Mouse (Mus musculus): ENCODE measurements around the gene Chst8. TPM values are rescaled to one million over a fixed set of nuclear protein-coding genes. Genes with fewer than 3 reads are reported as not detected.

Gene Chst8
- polyA plus RNA-seq, 1 experiment from 2014 or later, result 3.9 TPM

DNA sequence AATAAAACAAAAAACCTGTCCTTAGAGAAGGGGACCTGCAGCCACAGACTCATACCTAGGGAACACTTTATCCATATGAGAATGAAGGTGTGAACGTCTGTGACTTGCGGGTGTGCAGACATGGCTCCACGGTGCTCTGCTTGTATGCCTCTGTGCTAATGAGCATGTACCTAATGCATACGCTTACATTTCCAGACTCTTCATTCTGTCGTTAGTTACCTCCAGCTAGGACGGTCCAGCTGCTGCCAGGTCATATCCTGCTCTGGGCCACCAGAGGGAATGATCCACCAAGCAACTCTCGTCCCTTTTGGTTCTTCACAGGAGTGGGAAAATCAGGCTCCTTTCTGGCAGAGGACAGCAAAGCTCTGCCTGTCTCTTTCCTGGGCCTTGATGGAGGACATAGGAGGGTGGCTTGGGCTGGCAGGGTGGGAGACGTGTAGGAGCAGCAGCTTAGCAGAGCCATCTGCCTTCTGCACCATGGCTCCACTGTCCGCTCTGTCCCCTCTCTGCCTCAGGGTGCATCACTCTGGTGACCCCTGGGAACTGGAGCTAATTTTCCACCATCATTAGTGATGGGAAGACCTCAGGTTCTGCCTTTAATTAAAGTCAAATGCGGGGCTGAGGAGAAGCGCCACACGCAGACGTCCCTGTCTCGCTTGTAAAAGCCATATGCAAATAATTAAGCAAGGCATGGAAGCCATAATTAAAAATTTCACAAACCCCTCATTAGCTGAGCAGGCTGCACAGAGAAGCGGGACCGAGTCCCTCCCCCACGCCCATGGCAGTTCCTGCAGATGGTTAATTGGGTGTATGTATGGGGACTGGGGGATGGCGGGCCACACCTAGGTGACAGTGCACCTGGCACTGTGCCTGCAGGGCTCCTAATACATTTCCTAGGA is 48.0 kb downstream of the Chst8 start:
- Histone ChIP-seq H3K9ac (ENCODE audit: low read depth, low read length) (no peak overlapping the region), H3K4me2 (ENCODE audit: low read depth, low read length) (no peak overlapping the region), H3K36me3 (ENCODE audit: control insufficient read depth, insufficient read depth, low read length) (no peaks in the 10 kb centered on the region), H3K4me1 (ENCODE audit: control insufficient read depth, insufficient read depth, low read length) (no peaks in the 10 kb centered on the region; the same call in 1 of the 2 replicates), H3K4me3 (ENCODE audit: low read length) (no peak overlapping the region), H3K27ac (ENCODE audit: low read length) (no peak overlapping the region), H3K27me3 (replicated peaks; ENCODE audit: control insufficient read depth, insufficient read depth, low read length) (no peaks in the 10 kb centered on the region), H3K9me3 (ENCODE audit: control insufficient read depth, low read length) (no peaks in the 10 kb centered on the region)
- ATAC-seq, result no peak
- 71% methylated on average over 18 of the region's 18 CpGs for WGBS

GRCm38 (mm10) chr7:34759378-34759822 is 53.1 kb downstream of the Chst8 start:
- Histone ChIP-seq H3K9me3 (ENCODE audit: control insufficient read depth, low read length) (no peaks in the 10 kb centered on the region), H3K4me1 (ENCODE audit: control insufficient read depth, insufficient read depth, low read length) (peaks cover 2% of the 10 kb centered on the region; the same call in 1 of the 2 replicates), H3K36me3 (ENCODE audit: control insufficient read depth, insufficient read depth, low read length) (no peaks in the 10 kb centered on the region), H3K9ac (ENCODE audit: low read depth, low read length) (no peak overlapping the region), H3K4me3 (ENCODE audit: low read length) (no peak overlapping the region), H3K27me3 (replicated peaks; ENCODE audit: control insufficient read depth, insufficient read depth, low read length) (no peaks in the 10 kb centered on the region), H3K27ac (ENCODE audit: low read length) (no peak overlapping the region), H3K4me2 (ENCODE audit: low read depth, low read length) (no peak overlapping the region)
- WGBS, result 58% methylated on average over 7 of the region's 7 CpGs
- no peak for ATAC-seq

DNA sequence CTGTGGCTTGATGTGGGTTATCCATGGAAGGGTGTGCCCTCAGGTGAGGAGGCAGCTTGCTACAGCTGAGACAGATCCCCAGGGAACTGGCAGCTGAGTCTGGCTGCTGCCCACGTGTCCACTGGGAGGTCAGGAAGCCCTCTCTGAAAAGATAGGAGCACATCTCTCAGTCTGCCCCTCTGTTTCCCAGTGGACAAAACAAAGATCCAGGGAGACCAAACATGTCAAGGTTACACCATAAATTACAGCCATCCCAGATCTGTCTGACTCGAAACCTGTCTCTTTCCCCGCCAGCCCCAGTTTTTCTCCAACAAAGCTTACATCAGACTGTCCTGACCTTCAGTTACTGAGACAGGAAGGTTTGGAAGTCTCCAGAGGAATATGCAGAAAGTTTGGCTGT is 53.8 kb downstream of the Chst8 start:
- Histone ChIP-seq H3K27ac (ENCODE audit: low read length) (no peak overlapping the region), H3K9me3 (ENCODE audit: control insufficient read depth, low read length) (no peaks in the 10 kb centered on the region), H3K4me1 (ENCODE audit: control insufficient read depth, insufficient read depth, low read length) (peaks cover 2% of the 10 kb centered on the region; the same call in 1 of the 2 replicates), H3K4me3 (ENCODE audit: low read length) (no peak overlapping the region), H3K4me2 (ENCODE audit: low read depth, low read length) (no peak overlapping the region), H3K27me3 (replicated peaks; ENCODE audit: control insufficient read depth, insufficient read depth, low read length) (no peaks in the 10 kb centered on the region), H3K36me3 (ENCODE audit: control insufficient read depth, insufficient read depth, low read length) (no peaks in the 10 kb centered on the region), H3K9ac (ENCODE audit: low read depth, low read length) (no peak overlapping the region)
- no peak for ATAC-seq
- 39% methylated on average over 3 of the region's 3 CpGs for WGBS

DNA sequence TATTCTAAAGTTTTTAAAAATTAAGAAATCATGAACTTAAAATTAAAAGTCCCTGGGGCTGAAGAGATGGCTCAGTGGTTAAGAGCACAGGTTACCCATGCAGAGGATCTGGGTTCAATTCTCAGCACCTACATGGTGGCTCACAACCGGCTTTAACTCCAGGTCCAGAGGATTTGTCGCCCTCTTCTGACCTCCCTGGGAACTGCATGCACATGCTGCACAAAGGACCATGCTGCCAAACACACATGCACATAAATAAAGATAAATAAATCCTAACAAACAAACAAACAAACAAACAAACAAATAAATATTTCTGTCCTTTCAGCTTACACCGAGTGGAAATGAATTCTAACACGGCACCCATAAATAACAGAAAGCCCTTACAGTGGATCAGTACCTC is 55.0 kb downstream of the Chst8 start:
- no peaks in the 10 kb centered on the region for H3K9me3 ChIP-seq (ENCODE audit: control insufficient read depth, low read length)
- H3K27me3 ChIP-seq (replicated peaks; ENCODE audit: control insufficient read depth, insufficient read depth, low read length), result no peaks in the 10 kb centered on the region
- ATAC-seq, result no peak
- H3K9ac ChIP-seq (ENCODE audit: low read depth, low read length), result no peak overlapping the region
- H3K36me3 ChIP-seq (ENCODE audit: control insufficient read depth, insufficient read depth, low read length), result no peaks in the 10 kb centered on the region
- WGBS, result 83% methylated on average over 4 of the region's 4 CpGs
- no peak overlapping the region for H3K4me2 ChIP-seq (ENCODE audit: low read depth, low read length)
- peaks cover 5% of the 10 kb centered on the region; the same call in 1 of the 2 replicates for H3K4me1 ChIP-seq (ENCODE audit: control insufficient read depth, insufficient read depth, low read length)
- H3K27ac ChIP-seq (ENCODE audit: low read length), result no peak overlapping the region
- no peak overlapping the region for H3K4me3 ChIP-seq (ENCODE audit: low read length)

DNA sequence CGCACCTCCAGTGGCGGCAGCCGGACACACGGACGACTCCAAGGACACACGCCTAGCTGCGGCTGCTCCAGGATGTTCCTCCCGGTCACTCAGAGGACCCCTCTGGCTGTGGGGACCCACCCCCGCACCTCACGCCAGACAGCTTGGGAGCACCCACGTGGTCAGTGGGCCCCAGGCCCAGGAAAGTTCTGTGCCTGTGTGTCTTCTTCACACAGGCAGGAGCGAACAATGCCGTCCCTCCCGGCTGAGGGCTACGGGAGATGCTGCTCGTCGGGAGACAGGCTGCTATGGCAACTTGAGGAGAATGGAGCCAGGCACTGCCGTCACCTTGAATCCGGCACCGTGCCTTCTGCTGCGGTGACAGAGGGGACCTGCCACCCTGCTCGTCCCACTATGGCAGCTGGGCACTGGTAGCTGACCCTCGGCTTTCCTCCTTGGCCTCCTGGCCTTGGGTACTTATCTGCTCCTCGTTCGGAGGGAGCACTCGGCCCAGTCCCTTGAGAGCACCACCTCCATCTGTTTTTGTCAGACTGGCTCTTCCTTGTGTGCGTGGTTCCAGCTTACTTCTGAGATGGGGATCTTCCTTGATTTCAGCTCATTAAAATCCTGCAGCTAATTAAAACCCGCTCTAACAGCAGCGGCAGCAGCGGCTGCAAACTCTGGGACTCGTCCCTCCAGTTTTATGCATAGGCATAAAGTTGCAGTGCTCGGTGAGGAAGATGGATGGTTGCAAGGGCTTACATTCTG is 59.2 kb downstream of the Chst8 start:
- Histone ChIP-seq H3K9me3 (ENCODE audit: control insufficient read depth, low read length) (no peaks in the 10 kb centered on the region), H3K4me1 (ENCODE audit: control insufficient read depth, insufficient read depth, low read length) (peaks cover 9% of the 10 kb centered on the region; the same call in 1 of the 2 replicates), H3K27ac (ENCODE audit: low read length) (no peak overlapping the region), H3K27me3 (replicated peaks; ENCODE audit: control insufficient read depth, insufficient read depth, low read length) (no peaks in the 10 kb centered on the region), H3K4me2 (ENCODE audit: low read depth, low read length) (no peak overlapping the region), H3K9ac (ENCODE audit: low read depth, low read length) (no peak overlapping the region), H3K4me3 (ENCODE audit: low read length) (no peak overlapping the region), H3K36me3 (ENCODE audit: control insufficient read depth, insufficient read depth, low read length) (no peaks in the 10 kb centered on the region)
- WGBS, result 66% methylated on average over 32 of the region's 32 CpGs
- ATAC-seq, result no peak

- no peak overlapping the region for H3K27ac ChIP-seq (ENCODE audit: low read length)
- ATAC-seq, result peak; percentile 28; the same call in 1 of the 2 replicates
These were observed 60.3 kb downstream of the Chst8 start for GRCm38 (mm10) chr7:34752151-34752762.

GRCm38 (mm10) chr7:34750350-34750749 is 62.2 kb downstream of the Chst8 start:
- Histone ChIP-seq H3K4me1 (ENCODE audit: control insufficient read depth, insufficient read depth, low read length) (peaks cover 15% of the 10 kb centered on the region), H3K9me3 (ENCODE audit: control insufficient read depth, low read length) (no peaks in the 10 kb centered on the region), H3K36me3 (ENCODE audit: control insufficient read depth, insufficient read depth, low read length) (no peaks in the 10 kb centered on the region), H3K4me2 (ENCODE audit: low read depth, low read length) (no peak overlapping the region), H3K9ac (ENCODE audit: low read depth, low read length) (no peak overlapping the region), H3K27me3 (replicated peaks; ENCODE audit: control insufficient read depth, insufficient read depth, low read length) (no peaks in the 10 kb centered on the region), H3K4me3 (ENCODE audit: low read length) (no peak overlapping the region), H3K27ac (ENCODE audit: low read length) (no peak overlapping the region)
- WGBS, result 66% methylated on average over 7 of the region's 7 CpGs
- no peak for ATAC-seq

More at GRCm38 (mm10) chr7:34752151-34752762, 60.3 kb downstream of the Chst8 start:
- Histone ChIP-seq H3K27me3 (replicated peaks; ENCODE audit: control insufficient read depth, insufficient read depth, low read length) (no peaks in the 10 kb centered on the region), H3K4me1 (ENCODE audit: control insufficient read depth, insufficient read depth, low read length) (peaks cover 9% of the 10 kb centered on the region; the same call in 1 of the 2 replicates), H3K9ac (ENCODE audit: low read depth, low read length) (no peak overlapping the region), H3K4me2 (ENCODE audit: low read depth, low read length) (no peak overlapping the region), H3K9me3 (ENCODE audit: control insufficient read depth, low read length) (no peaks in the 10 kb centered on the region), H3K36me3 (ENCODE audit: control insufficient read depth, insufficient read depth, low read length) (no peaks in the 10 kb centered on the region), H3K4me3 (ENCODE audit: low read length) (no peak overlapping the region)
- 25% methylated on average over 10 of the region's 10 CpGs for WGBS

DNA sequence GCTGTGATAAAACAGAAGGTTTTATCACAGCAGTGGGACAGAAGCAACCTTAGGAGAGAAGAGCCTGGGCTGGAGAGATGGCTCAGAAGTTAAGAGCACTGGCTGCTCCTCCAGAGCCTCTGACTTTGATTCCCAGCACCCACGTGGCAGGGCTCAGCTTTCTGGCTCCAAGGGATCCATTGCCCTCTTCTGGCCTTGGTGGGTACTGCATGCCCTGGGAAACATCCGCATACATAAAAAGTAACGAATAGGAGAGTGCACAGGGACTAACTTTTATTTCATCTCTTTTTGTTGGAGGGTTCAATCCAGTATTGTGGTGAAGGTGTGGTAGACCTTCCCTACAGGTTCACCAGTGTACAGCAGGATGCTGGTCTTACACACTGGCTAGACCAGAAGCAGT is 62.8 kb downstream of the Chst8 start:
- Histone ChIP-seq H3K36me3 (ENCODE audit: control insufficient read depth, insufficient read depth, low read length) (no peaks in the 10 kb centered on the region), H3K27ac (ENCODE audit: low read length) (no peak overlapping the region), H3K4me1 (ENCODE audit: control insufficient read depth, insufficient read depth, low read length) (peaks cover 15% of the 10 kb centered on the region), H3K27me3 (replicated peaks; ENCODE audit: control insufficient read depth, insufficient read depth, low read length) (no peaks in the 10 kb centered on the region), H3K9ac (ENCODE audit: low read depth, low read length) (no peak overlapping the region), H3K9me3 (ENCODE audit: control insufficient read depth, low read length) (no peaks in the 10 kb centered on the region), H3K4me2 (ENCODE audit: low read depth, low read length) (no peak overlapping the region), H3K4me3 (ENCODE audit: low read length) (no peak overlapping the region)
- no peak for ATAC-seq
- WGBS, result 69% methylated on average over 3 of the region's 3 CpGs

GRCm38 (mm10) chr7:34748501-34748900 is 64.0 kb downstream of the Chst8 start:
- Histone ChIP-seq H3K4me1 (ENCODE audit: control insufficient read depth, insufficient read depth, low read length) (peaks cover 15% of the 10 kb centered on the region), H3K36me3 (ENCODE audit: control insufficient read depth, insufficient read depth, low read length) (no peaks in the 10 kb centered on the region), H3K9me3 (ENCODE audit: control insufficient read depth, low read length) (no peaks in the 10 kb centered on the region), H3K27ac (ENCODE audit: low read length) (no peak overlapping the region), H3K9ac (ENCODE audit: low read depth, low read length) (no peak overlapping the region), H3K4me3 (ENCODE audit: low read length) (no peak overlapping the region), H3K27me3 (replicated peaks; ENCODE audit: control insufficient read depth, insufficient read depth, low read length) (no peaks in the 10 kb centered on the region), H3K4me2 (ENCODE audit: low read depth, low read length) (no peak overlapping the region)
- 56% methylated on average over 4 of the region's 4 CpGs for WGBS
- ATAC-seq, result no peak
